Mouse (Mus musculus) thymus, adult 2 months (tissue): ENCODE measurements around the gene Slc25a54.

Experiments used
- CTCF ChIP-seq: fragments of 200-500 bp; IDR thresholded peaks from 2 replicates; pipeline ENCODE4 v1.5.1; 2012; ENCODE audit warnings: mild to moderate bottlenecking, control low read depth, low read length, moderate library complexity, borderline replicate concordance; ENCODE audit not compliant: control insufficient read depth, poor library complexity, insufficient read depth; ENCODE audit errors: extremely low read depth
- POLR2A ChIP-seq: fragments of 200-500 bp; IDR thresholded peaks from 2 replicates; pipeline ENCODE4 v1.6.1; 2012; ENCODE audit warnings: mild to moderate bottlenecking, low read length, control low read depth, moderate library complexity; ENCODE audit not compliant: control insufficient read depth, poor library complexity, insufficient read depth; ENCODE audit errors: extremely low read depth

- TF ChIP-seq CTCF, result no peak
- no peak for TF ChIP-seq POLR2A
These were observed 49.5 kb downstream of the Slc25a54 start for GRCm38 (mm10) chr3:109129768-109130167.
